Mouse (Mus musculus) neural tube, embryonic 15.5 days (tissue): ENCODE measurements around the gene Prkag1. TPM values are rescaled to one million over a fixed set of nuclear protein-coding genes. Genes with fewer than 3 reads are reported as not detected.

Experiments
- ATAC-seq: fragments of 200-750 bp; cut with Nextera tagmentation; 2 replicates; pipeline ENCODE4 v1.8.0; 2017; ENCODE audit warnings: mild to moderate bottlenecking, moderate TSS enrichment, moderate library complexity; ENCODE audit not compliant: low FRiP score
- H3K27ac ChIP-seq: fragments of 300-500 bp; sonication (generic); replicated peaks from 2 replicates; pipeline ENCODE4 v1.5.1; 2015; ENCODE audit warnings: mild to moderate bottlenecking, inconsistent platforms
- H3K27me3 ChIP-seq: fragments of 300-500 bp; sonication (generic); replicated peaks from 2 replicates; pipeline ENCODE4 v1.6.1; 2015; ENCODE audit warnings: inconsistent platforms
- H3K36me3 ChIP-seq: fragments of 300-500 bp; sonication (generic); 2 replicates; pipeline ENCODE4 v1.6.1; 2015; ENCODE audit warnings: inconsistent platforms
- H3K4me1 ChIP-seq: fragments of 300-500 bp; sonication (generic); 2 replicates; pipeline ENCODE4 v1.6.1; 2015; ENCODE audit warnings: inconsistent platforms
- H3K4me2 ChIP-seq: fragments of 300-500 bp; sonication (generic); 2 replicates; pipeline ENCODE4 v1.6.1; 2015; ENCODE audit warnings: inconsistent platforms, mild to moderate bottlenecking, moderate library complexity
- H3K4me3 ChIP-seq: fragments of 300-500 bp; sonication (generic); replicated peaks from 2 replicates; pipeline ENCODE4 v1.5.1; 2015; ENCODE audit warnings: mild to moderate bottlenecking, inconsistent platforms
- H3K9ac ChIP-seq: fragments of 300-500 bp; sonication (generic); replicated peaks from 2 replicates; pipeline ENCODE4 v1.6.1; 2015; ENCODE audit warnings: mild to moderate bottlenecking, inconsistent platforms
- H3K9me3 ChIP-seq: fragments of 300-500 bp; sonication (generic); replicated peaks from 2 replicates; pipeline ENCODE4 v1.6.1; 2016; ENCODE audit warnings: inconsistent platforms
- WGBS: fragments of 180-500 bp; shearing (Covaris S2); methylation state at CpG from one replicate; pipeline ENCODE4 v1.1.7; 2015; ENCODE audit warnings: mixed read lengths; 5-methylcytosine and 5-hydroxymethylcytosine counted together
- polyA plus RNA-seq: library from polyadenylated mRNA; unstranded; fragments of >200 nt; fragmentation: Nextera tagmentation; extraction: Ambion mirVana; gene quantifications from 2 replicates; pipeline ENCODE4 v1.2.1, GENCODE M21; 2015

Prkag1 gene
- polyA plus RNA-seq, 1 experiment from 2014 or later = 66.4 TPM

DNA sequence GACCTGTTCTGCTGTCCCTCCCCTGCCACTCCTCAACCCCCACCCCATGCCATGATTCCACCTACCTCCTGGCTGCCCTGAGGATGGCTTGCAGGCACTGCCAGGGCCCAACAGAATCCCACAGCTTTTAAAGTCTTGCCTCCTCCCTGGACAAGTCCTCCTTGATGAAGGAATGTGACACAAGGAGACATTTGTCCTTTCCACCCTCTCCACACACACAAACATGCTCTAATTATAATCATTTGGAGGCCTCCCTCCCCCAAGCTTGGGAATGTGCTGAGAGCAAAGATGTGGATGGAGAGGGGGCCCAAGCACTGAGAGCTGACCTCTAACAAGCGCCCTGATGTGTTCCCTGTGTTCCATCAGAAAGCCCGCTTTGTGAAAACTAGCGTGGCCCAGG is 21.9 kb downstream of the Prkag1 start, which contains the start of gene Ddn:
TSS of gene Ddn (minus strand) at position 101 of the 400 bp plus-strand sequence.
- H3K9me3 ChIP-seq = no peaks in the 10 kb centered on the region
- WGBS = 50% methylated on average over 3 of the region's 3 CpGs
- H3K4me1 ChIP-seq = peaks cover 48% of the 10 kb centered on the region
- no peak within 1 kb of the TSS for H3K27ac ChIP-seq
- peak within 1 kb of the TSS; percentile 49 for H3K4me3 ChIP-seq
- peaks cover 61% of the 10 kb centered on the region for H3K27me3 ChIP-seq
- H3K9ac ChIP-seq = no peak within 1 kb of the TSS
- H3K36me3 ChIP-seq = peaks cover 23% of the 10 kb centered on the region
- ATAC-seq = no peak
- peak within 1 kb of the TSS; percentile 93 for H3K4me2 ChIP-seq

DNA sequence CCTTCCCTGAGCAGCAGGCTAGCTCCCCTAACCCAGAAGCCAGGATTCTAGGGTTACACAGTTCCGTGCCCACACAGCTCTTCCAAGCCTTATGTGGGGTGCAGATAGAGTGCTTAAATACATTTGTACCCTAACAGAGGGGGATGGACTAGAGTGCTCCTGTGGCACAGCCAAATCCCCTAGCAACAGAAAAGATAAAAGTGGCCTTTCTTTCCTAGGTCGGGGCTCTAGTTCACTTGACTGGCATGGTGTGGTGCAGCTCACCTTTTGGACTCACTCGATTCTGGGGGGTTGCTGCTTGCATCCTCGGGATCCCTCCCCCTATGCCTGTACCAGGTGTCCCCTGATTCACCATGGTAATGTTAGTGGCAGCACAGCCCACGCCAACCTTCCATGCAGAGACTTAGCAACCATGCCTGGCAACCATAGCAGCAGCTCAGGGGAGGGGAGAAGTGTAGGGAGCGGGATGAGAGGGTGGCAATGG is 22.6 kb downstream of the Prkag1 start:
- peak overlapping the region; percentile 49 for H3K4me3 ChIP-seq
- peaks cover 16% of the 10 kb centered on the region for H3K36me3 ChIP-seq
- no peak for ATAC-seq
- peaks cover 54% of the 10 kb centered on the region for H3K4me1 ChIP-seq
- peaks cover 66% of the 10 kb centered on the region for H3K27me3 ChIP-seq
- H3K27ac ChIP-seq = no peak overlapping the region
- peak overlapping the region; percentile 93 for H3K4me2 ChIP-seq
- H3K9ac ChIP-seq = no peak overlapping the region
- 5% methylated on average over 6 of the region's 6 CpGs for WGBS
- H3K9me3 ChIP-seq = no peaks in the 10 kb centered on the region

DNA sequence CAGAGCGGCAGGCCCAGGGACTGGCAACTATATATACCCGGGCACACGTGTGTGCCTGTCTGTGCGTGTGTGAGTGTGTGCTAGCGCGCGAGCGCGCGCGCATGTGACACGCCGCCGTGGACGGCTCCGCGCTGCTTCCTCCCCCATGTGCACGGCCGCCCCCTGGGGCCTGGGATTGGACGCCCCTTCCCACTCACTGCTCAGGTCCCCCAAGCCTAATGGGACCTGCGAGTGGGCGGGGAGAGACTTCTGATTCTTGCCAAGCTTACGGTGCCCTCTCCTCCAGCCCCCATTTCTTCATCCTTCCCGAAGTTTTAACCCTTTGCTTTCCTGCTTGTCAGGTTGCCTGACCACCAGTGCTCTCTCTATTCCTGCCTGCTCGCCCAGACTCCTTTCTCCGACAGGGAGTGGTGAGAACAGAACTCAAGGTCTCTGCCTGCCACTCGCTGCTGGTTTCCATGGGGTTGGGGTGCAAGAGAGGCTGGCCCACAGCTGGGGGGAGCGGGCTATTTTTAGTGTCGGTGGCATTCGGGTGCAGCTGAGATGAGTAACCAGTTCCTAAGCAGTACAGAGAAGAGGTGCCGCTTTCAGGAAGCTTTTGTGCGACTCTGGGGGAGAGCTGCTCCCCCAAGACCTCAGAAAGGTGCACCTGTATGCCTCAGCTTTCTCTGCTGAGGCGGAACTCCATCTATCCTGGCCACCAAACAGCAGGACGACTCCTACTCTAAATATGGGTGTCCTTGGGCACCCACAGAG is 23.2 kb downstream of the Prkag1 start:
- Histone ChIP-seq H3K27ac (no peak overlapping the region), H3K4me2 (peak overlapping the region; percentile 93), H3K9ac (peak overlapping the region; percentile 36), H3K4me1 (peaks cover 54% of the 10 kb centered on the region), H3K36me3 (peaks cover 10% of the 10 kb centered on the region), H3K4me3 (peak overlapping the region; percentile 49), H3K9me3 (no peaks in the 10 kb centered on the region), H3K27me3 (peaks cover 72% of the 10 kb centered on the region)
- peak; percentile 46 for ATAC-seq
- 2% methylated on average over 34 of the region's 34 CpGs for WGBS

DNA sequence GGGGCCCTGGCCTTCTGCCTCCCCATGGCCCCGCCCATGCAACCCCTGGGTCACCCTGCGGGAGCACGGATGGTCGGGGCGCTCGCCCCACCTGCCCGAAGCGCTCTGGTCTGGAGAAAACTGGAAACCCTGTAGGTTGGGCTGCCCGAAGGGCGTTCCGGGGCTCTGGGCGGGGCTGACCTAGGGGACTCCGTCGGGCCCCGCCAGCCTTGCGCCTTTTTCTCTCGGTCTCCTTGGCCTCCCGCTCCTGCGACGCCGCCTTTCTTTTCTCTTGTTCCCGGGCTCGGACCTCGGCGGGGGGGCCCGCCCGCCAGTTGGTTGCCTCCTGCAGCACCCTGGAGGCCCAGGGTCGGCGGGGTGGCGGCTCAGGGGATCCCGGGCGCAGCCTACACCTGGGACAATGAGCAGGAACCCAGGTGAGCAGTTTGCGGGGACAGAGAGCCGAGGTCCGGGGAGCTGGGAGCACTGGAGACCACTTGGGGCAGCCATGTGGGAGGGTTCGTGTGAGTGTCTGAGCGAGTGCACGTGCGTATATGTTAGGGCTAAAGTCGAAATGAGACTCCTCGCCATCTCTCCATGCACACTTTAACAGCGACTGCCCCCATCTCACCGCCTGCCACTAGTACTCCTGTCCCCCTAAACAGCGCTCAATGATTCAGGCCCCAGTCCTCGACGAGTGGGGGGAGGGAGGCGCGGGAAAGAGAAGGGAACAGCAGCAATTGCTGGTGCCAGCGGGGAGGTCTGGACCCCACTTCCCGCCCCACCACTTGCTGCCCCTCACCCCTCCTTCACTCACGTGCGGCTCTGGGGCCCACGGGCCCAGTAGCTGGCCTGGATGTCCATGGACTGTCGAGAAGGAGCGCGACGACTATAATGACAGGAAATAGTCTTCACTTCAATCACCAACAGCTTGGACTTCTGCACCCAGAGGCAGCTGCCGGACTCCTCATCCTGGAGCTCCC is 24.2 kb downstream of the Prkag1 start:
- Histone ChIP-seq H3K4me3 (peak overlapping the region; percentile 49), H3K9me3 (no peaks in the 10 kb centered on the region), H3K4me1 (peaks cover 54% of the 10 kb centered on the region), H3K27me3 (peaks cover 82% of the 10 kb centered on the region), H3K4me2 (peak overlapping the region; percentile 93), H3K36me3 (peaks cover 2% of the 10 kb centered on the region; the same call in 1 of the 2 replicates), H3K27ac (no peak overlapping the region), H3K9ac (peak overlapping the region; percentile 36; the same call in 1 of the 2 replicates)
- peak; percentile 1; the same call in 1 of the 2 replicates for ATAC-seq
- WGBS = 1% methylated on average over 51 of the region's 58 CpGs

DNA sequence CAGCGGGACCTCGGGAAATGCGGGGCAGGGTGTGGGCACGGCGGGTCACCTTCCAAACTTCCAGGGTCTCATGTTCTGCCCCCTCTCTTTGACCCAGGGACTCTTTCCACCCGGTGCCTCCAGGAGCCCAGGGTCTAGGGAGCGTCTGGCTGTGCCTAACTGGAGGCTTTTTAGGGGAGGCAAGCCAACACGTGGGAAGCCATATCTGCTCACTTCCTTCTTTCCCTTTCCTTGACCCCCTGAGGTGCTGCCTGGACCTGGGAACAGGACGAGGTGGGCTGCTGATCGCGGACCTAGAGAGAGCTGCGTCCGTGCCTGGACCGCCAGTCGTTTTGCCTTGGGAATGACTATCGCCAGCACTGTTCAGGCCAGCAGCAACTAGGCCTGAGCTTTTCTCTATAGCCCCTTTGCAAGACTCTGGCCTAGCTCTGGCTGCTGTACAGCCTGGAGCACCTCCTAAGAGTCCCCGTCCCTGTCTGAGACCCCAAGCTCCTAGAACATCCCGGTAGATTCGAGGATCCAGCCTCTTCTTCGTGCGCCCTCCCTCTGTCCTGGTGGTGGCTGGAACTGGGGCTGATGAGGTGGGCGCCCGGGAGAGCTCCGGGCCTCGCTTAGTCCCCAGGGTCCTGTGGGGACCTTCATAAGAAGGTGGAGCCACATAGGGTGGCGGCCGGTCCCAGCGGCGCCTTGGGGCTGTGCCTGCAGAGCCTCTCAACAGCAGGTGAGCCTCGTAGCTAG is 25.1 kb downstream of the Prkag1 start:
- Histone ChIP-seq H3K36me3 (peaks cover 2% of the 10 kb centered on the region; the same call in 1 of the 2 replicates), H3K9me3 (no peaks in the 10 kb centered on the region), H3K4me1 (peaks cover 54% of the 10 kb centered on the region), H3K9ac (peak overlapping the region; percentile 57; the same call in 1 of the 2 replicates), H3K27ac (no peak overlapping the region), H3K4me3 (peak overlapping the region; percentile 49), H3K4me2 (peak overlapping the region; percentile 93), H3K27me3 (peaks cover 91% of the 10 kb centered on the region)
- ATAC-seq = no peak
- 8% methylated on average over 30 of the region's 30 CpGs for WGBS

DNA sequence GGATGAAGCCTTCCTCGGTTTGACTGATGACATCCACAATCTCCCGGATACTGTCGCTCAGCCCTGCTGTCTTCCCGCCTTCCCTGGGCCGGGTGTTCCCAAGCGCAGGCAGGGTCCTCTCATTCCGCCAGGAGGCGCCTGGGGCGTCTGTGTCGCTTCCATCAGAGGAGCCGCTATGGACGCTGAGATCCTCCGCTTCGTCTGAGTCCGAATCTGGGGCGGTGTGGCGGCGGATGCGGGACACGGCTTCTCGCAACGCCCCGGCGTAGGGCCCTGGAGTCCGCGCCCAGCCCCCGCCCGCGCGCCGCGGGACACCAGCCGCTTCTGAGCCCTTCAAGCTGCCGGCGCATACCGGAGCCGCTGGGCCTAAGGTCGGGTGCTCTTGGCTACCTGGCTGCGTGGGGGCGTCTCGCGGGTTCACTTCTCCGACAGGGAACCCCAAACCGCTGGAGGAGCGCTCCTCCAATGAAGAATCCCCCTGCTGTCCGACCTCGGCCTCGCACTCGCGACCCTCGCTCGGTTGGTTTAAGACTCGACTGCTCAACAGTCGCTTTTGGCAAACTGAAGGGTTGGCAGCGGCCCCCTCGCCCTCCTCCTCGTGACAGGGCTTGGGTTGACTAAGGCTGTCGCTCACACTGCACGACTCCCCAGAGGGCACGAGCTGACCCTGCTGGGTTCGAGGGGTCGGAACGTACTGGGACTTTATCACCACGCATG is 25.8 kb downstream of the Prkag1 start:
- no peak for ATAC-seq
- under 1% methylated on average over 56 of the region's 64 CpGs for WGBS

DNA sequence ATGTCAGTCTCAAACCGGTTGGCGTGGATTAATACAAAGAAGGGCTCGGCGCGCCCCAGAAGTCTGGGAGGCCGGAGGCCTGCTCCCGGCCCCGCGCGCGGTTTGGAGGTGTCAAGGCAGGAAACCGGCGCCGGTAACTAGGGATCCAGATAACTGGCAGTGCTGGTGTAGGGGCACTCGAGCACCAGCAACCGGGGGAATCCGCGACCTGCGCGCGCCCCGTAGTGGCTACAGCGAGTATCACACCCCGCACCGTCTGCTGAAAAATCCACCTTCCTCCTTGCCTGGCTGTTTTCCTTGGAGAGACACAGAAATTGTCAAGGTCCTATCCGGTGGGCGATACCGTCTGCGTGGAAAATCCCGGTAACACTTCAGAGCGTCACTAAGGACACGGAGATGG is 27.3 kb downstream of the Prkag1 start:
- H3K9ac ChIP-seq = 0 out of 2 replicates have a peak overlapping the region, but pooled peaks have one; percentile 27
- ATAC-seq = peak; percentile 43; the same call in 1 of the 2 replicates
- H3K27me3 ChIP-seq = peaks cover 96% of the 10 kb centered on the region
- H3K36me3 ChIP-seq = no peaks in the 10 kb centered on the region
- WGBS = under 1% methylated on average over 32 of the region's 32 CpGs
- peaks cover 52% of the 10 kb centered on the region for H3K4me1 ChIP-seq
- H3K4me3 ChIP-seq = peak overlapping the region; percentile 23
- H3K9me3 ChIP-seq = no peaks in the 10 kb centered on the region
- no peak overlapping the region for H3K27ac ChIP-seq
- H3K4me2 ChIP-seq = peak overlapping the region; percentile 50

More for the DNA sequence above, 25.8 kb downstream of the Prkag1 start:
- Histone ChIP-seq H3K4me3 (peak overlapping the region; percentile 49), H3K4me1 (peaks cover 54% of the 10 kb centered on the region), H3K27me3 (peaks cover 94% of the 10 kb centered on the region), H3K36me3 (no peaks in the 10 kb centered on the region), H3K9me3 (no peaks in the 10 kb centered on the region), H3K9ac (peak overlapping the region; percentile 57), H3K4me2 (peak overlapping the region; percentile 93), H3K27ac (no peak overlapping the region)

DNA sequence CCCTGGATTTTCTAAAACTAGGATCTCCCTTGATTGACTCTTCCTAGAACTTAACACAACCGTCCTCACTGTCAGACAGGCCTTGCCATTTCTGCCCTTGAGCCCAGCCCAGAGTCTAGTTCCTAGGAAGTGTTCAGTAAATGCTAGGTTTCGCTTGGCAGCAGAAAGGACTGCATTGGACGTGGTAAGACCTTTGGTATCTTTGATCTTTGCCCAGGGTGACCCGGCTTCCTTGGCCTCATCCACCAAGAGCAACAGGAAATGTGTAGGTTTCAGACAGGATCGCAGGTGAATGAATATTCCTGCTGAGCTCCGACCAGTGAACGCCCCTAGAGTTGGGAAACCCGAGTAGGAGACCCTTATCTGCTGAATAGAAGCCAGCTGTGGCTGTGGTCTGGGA is 28.4 kb downstream of the Prkag1 start:
- Histone ChIP-seq H3K4me2 (no peak overlapping the region), H3K4me1 (peaks cover 47% of the 10 kb centered on the region), H3K9ac (no peak overlapping the region), H3K9me3 (no peaks in the 10 kb centered on the region), H3K27ac (no peak overlapping the region), H3K36me3 (no peaks in the 10 kb centered on the region), H3K4me3 (no peak overlapping the region), H3K27me3 (peaks cover 95% of the 10 kb centered on the region)
- WGBS = 9% methylated on average over 8 of the region's 8 CpGs
- ATAC-seq = no peak

DNA sequence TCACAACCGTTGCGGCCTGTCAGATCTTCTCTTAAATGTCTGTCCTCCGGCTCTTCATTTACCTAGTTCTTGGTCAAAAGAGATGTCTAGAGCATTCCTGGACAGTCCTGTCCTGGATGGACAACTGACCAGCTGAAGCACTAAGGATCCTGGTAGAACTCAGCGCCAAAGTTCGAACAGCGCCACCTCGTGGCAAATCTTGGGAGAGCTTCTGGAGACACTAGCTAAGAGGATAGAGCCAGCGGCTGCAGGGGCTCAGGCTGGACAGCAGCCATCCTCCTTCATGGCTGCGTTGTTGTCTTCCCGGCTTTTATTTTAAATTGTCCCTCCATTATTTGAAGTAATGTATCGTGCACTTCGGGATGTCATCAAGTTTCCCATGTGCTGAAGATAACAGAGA is 31.9 kb downstream of the Prkag1 start:
- ATAC-seq = no peak
- H3K27ac ChIP-seq = no peak overlapping the region
- H3K4me1 ChIP-seq = peaks cover 26% of the 10 kb centered on the region
- 9% methylated on average over 12 of the region's 12 CpGs for whole genome bisulfite sequencing
- no peak overlapping the region for H3K9ac ChIP-seq
- peaks cover 94% of the 10 kb centered on the region for H3K27me3 ChIP-seq
- no peaks in the 10 kb centered on the region for H3K36me3 ChIP-seq
- H3K9me3 ChIP-seq = no peaks in the 10 kb centered on the region
- no peak overlapping the region for H3K4me2 ChIP-seq
- no peak overlapping the region for H3K4me3 ChIP-seq

DNA sequence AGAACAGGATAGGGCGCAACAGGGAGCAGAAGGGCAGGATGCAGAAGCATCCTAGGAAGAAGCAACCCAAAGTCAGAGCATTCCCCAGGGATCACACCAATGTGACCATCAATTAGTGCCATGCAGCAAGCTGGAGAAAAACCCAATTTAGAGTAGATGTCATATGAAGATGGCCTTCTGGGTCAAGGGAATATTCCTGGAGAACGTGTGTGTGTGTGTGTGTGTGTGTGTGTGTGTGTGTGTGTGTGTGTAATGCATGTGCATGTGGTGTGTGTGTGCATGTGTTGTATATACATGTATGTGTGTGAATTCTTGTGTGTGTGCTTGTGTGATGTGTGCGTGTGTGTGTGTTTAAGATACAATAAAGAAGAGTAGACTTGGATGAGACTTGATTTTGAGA is 32.4 kb downstream of the Prkag1 start:
- no peak overlapping the region for H3K27ac ChIP-seq
- H3K27me3 ChIP-seq = peaks cover 96% of the 10 kb centered on the region
- H3K9ac ChIP-seq = no peak overlapping the region
- H3K36me3 ChIP-seq = no peaks in the 10 kb centered on the region
- no peak overlapping the region for H3K4me2 ChIP-seq
- 52% methylated on average over 3 of the region's 3 CpGs for WGBS
- H3K4me3 ChIP-seq = no peak overlapping the region
- no peaks in the 10 kb centered on the region for H3K9me3 ChIP-seq
- peaks cover 22% of the 10 kb centered on the region for H3K4me1 ChIP-seq
- ATAC-seq = no peak
